Mouse (Mus musculus) kidney, postnatal 25 days (tissue): Measurements from ENCODE around the gene Htra3.

Experiments
- DNase-seq, 2 experiments: peaks; one replicate each; pipeline ENCODE4 v3.0.0; 2021; ENCODE audit warnings: mixed read lengths in 2 of 2

Gene Htra3

GRCm38 (mm10) chr5:35610381-35610780 is 69.2 kb downstream of the Htra3 start:
- no peak for DNase-seq

- no peak for DNase-seq
Measured at GRCm38 (mm10) chr5:35609971-35610370, 69.6 kb downstream of the Htra3 start.

DNA sequence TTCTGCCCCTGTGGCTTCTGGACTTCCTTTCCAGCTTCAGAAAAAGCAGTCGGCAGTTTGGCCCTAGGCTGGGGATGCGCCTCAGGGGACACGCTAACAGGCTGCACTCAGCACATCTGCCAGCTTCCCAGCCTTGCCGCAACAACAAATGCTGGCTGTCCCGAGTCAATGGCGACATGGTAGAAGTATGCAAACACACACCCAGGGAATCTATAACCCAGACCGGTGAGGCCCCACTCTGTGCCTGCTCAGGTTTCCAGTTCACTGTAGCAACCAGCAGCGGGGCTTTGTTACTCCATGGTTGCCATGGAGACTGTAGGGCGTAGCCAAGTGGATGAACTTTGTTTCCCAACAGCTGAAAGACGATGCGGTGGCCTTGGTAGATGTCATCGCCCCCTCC is 70.2 kb downstream of the Htra3 start:
- DNase-seq = peak; percentile 35 to 59

DNA sequence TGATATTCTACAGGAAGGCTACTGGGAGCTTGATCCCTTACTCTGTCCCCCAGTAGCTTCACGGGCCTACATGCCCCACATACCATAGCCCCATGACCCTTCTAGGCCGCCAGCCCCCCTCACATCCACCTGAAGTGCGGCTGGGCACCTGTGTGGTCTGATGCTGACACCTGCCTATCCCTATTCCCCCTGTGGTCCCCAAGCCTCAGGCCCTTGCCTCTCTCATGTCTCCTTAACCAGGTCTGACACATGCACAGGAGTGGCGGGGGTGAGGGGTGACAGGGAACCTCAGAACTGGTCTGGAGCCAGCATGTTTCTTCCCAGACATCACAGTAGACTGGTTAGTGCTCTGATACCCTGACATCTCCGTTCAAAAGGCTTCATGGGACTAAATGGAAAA is 71.0 kb downstream of the Htra3 start:
- no peak for DNase-seq

GRCm38 (mm10) chr5:35607784-35608183 is 71.8 kb downstream of the Htra3 start:
- peak in 1 of 2 experiments; percentile 43 for DNase-seq

DNA sequence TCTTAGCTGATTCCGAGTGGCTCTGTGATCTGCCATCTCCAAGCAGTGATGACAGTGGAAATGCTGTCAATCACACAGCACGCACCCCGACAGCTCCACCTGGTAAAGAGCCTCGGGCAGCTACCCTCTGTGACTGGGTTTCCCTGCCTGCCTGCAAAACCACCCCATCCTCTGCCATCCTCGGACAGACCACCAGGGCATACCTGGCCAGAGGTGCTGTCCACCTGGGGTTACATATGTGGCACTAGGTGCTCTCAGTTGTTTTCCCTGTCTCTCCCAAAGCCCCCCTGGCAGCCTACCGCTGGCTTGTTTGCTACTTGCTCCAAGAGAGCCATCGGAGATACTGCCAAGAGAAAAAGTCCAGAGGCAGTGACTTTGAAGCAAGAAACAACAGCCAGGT is 72.8 kb downstream of the Htra3 start:
- DNase-seq = no peak

DNA sequence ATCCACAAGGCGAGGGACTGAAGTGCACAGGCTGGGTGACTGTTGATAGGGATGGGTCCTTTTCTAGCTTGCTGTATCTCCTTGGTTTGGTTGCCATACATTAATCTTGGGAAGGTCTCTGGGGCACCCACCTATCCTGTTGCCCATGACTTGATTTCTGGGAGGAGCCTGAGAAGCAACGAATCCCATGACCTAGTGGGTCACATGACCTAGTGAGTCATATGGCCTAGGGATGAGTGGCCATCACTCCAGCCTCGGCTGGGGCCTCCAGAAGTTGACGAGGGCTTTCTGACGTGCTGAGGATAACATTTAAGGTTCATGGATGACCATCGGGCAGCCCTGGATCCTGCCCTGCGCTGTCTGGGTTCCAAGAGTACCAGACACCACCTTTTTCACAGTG is 74.2 kb downstream of the Htra3 start:
- no peak for DNase-seq
